Mouse (Mus musculus) left cerebral cortex, adult 18-20 months (tissue): ENCODE measurements at regions not wholly inside any gene's neighbourhood (a gene's known extent, or its start where the extent isn't known, plus 50 kb on each side); places are given as distances from the start of the nearest gene placed in this dataset.

Source experiments
- DNase-seq, 2 experiments: peaks; one replicate each; pipeline ENCODE4 v3.0.0; 2021 to 2022; ENCODE audit warnings: low spot score in 2 of 2, mixed read lengths in 1 of 2

DNA sequence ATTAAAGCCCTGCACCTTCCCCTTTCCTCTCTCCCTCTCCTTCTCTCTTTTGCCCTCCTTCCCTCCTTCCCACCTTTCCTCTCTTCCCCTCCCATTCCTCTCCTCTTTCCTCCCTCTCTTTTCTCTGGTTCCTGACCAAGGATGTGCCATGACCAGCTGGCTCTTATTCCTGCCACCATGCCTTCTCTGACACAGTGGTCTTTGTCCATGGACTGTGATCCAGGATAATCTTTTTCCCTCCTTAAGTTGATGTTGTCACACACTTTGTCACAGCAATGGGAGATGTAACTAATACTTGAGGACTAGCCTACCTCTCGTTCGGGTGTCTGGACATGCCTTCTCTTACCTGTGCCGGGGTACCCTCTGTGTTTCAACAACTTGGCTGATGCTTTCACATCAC is 86.4 kb downstream of the Anapc4 start:
- no peak for DNase-seq

GRCm38 (mm10) chr5:52920722-52921264 is 87.0 kb downstream of the Anapc4 start:
- DNase-seq = no peak

- no peak for DNase-seq
These were observed 91.2 kb downstream of the Anapc4 start for GRCm38 (mm10) chr5:52925006-52925405.

DNA sequence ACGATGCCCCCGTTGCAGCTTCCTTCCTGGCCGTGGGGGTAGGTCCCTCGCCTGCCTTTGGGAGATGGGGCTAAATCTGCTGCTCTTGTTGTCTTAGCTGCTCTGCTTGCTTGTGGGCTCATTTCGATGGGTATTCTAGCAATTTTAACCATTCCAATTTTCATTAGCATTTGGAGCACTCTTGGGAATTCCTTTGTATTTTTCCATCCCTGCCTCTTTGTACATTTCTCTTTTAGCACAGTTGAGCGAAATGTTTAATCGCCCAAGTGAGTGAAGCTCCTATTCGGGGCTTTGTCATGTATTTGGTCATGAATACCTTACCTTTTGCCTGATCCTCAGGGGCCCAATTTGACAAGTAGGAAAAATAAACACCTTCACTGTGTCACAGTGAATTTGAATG is 95.9 kb downstream of the Anapc4 start:
- DNase-seq = no peak

DNA sequence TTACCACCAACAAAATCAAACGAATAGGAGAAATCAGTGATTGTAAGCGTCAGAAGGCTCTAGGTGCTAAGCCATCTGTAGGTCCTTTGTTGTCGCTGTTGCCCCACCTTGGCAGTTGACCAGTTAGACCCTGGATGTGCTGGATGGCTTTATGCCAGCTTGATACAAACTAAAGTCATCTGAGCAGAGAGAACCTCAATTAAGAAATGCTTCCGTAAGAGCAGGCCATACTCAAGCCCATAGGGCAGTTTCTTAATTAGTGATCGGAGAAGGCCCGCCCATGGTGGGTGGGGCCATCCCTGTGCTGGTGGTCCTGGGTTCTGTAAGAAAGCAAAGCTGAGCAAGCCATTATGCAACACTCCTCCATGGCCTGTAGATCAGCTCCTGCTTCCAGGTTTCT is 99.5 kb downstream of the Anapc4 start:
- DNase-seq = no peak

GRCm38 (mm10) chr5:52937626-52938025 is 100.3 kb upstream of the Slc34a2 start:
- DNase-seq = peak; percentile 18 to 51

DNA sequence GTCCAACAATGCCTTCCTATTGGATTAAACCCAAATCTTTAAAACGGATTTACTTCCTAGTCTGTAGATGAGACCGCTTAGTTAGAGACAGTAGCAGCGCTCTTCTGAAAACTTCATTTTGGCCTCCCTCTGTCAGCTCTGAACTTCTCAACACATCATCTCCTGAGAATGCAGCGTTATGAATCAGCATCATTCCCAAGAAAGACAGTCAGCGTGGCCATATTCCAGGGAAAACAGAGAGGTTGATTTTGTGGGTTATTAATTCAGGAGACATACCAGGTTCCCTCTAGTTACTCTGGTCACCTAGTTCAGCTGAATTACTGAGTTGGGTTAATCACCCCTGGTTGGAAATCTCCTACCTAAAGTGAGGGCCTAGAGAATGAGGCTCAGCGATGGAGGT is 97.9 kb upstream of the Slc34a2 start:
- no peak for DNase-seq

- no peak for DNase-seq
These were observed 97.2 kb upstream of the Slc34a2 start for GRCm38 (mm10) chr5:52940645-52941044.

GRCm38 (mm10) chr5:52953875-52954274 is 84.0 kb upstream of the Slc34a2 start:
- DNase-seq = no peak

GRCm38 (mm10) chr5:52954713-52955112 is 83.2 kb upstream of the Slc34a2 start:
- peak in 1 of 2 experiments; percentile 12 for DNase-seq

DNA sequence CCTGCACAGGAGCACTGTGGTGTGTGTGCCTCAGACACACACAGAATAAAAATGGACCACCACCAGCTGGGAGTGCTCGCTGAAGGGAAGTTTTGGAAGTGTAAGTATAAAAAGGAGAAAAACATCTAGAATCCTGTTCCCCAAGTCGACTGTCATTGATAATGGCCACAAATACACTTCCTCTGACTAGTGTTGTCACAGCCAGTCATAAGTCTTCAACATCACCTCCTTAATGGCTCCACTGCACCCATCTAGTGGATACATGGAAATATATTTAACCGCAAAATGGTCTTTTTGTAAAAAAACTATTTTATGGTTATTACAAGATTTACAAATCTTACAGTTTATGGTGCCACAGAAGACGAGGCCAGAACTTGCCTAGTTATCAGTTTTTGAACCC is 73.7 kb upstream of the Slc34a2 start:
- no peak for DNase-seq

DNA sequence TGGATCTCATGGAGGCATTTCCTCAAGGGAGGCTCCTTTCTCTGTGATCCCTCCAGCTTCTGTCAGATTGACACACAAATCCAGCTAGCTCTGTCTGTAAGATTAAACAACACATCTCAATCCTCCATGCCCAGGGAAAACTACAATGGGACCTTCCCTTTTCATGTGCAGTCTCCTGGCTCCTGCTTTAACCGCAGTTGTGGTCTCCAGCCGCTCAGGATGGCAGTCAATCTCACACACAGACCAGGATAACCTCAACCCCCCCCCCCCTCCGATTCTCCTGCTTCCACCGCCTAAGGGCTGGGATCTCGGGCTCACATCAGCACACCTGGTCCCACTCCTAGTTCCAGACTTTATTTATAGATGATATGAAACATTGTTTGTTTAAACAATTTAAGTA is 66.1 kb upstream of the Slc34a2 start:
- no peak for DNase-seq

GRCm38 (mm10) chr5:52973003-52973402 is 64.9 kb upstream of the Slc34a2 start:
- no peak for DNase-seq

- DNase-seq = no peak
These were observed 62.3 kb upstream of the Slc34a2 start for GRCm38 (mm10) chr5:52975557-52976088.

GRCm38 (mm10) chr5:52977826-52978687 is 59.8 kb upstream of the Slc34a2 start:
- no peak for DNase-seq

DNA sequence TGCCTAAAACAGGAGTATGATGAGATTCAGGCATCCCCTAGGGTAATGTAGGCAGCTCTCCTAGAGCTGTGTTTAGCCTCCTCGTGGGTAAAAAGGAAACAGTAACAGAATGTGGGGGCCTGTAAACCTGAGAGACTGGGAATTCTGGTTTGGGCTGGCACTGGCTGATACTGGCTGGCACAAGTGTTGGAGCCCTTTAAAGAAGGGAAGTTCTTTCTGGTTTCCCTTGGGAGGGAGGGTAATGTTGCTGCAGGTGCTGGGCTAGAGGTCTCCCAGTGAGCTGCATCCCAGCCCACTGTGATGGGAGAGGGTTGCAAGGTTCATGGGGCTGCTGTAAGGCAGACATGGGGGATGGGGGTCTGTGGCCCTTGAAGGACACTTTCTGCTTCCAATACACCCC is 58.4 kb upstream of the Slc34a2 start:
- DNase-seq = no peak

DNA sequence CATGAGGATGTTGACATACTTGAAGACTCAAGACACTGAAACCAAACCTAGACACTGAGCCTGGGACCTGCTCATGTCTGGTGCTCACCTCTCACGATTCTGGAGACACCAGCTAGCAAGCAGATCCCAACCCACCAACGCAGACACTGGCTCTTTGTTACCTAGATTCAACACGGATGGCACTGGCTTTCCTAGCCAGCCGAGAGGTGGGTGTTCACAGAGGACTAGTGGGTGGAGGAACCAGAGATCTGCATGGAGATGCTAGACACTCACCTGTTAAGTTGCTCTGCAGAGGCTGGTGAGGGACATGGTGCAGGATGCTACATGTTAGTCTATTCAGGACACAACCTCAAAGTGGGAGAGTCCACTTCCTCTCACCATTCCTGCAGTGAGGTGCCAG is 55.8 kb upstream of the Slc34a2 start:
- peak in 1 of 2 experiments; percentile 6 for DNase-seq

DNA sequence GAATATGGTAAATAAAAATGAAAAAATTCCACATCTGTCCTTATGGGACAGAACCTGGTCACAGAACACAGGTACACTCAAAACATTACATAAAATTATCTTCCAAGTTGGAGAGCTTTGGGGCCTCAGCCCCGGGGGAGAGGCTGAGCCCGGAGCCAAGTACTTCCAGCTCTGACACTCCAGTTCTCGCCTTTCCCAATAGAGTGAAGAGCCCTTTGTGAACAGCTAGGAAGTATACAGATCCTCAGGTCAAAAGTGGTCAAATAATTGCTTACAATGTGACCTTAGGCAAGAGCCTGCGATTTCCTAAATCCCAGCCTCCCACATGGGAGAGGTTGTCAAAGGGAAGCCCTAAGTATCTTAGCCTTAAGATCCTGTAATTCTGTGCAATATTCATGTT is 55.1 kb upstream of the Slc34a2 start:
- no peak for DNase-seq
